Mouse (Mus musculus) thymus, adult 2 months (tissue): ENCODE results near the gene Laptm4a. TPM values are rescaled to one million over a fixed set of nuclear protein-coding genes. Genes with fewer than 3 reads are reported as not detected.

Experiments
- DNase-seq: peaks from one replicate; pipeline ENCODE4 v3.0.0; 2021
- H3K27ac ChIP-seq: fragments of 200-500 bp; 2 replicates; pipeline ENCODE4 v1.5.1; 2012; ENCODE audit warnings: low read length, control low read depth; ENCODE audit not compliant: control insufficient read depth, insufficient read depth
- H3K27me3 ChIP-seq: fragments of 200-500 bp; 2 replicates; pipeline ENCODE4 v1.6.1; 2012; ENCODE audit warnings: mild to moderate bottlenecking, low read length, moderate library complexity, mixed read lengths; ENCODE audit not compliant: control insufficient read depth, insufficient read depth
- H3K36me3 ChIP-seq: fragments of 200-500 bp; 2 replicates; pipeline ENCODE4 v1.6.1; 2012; ENCODE audit warnings: mild to moderate bottlenecking, low read length, moderate library complexity; ENCODE audit not compliant: control insufficient read depth, insufficient read depth
- H3K4me1 ChIP-seq: fragments of 200-500 bp; replicated peaks from 2 replicates; pipeline ENCODE4 v1.6.1; 2012; ENCODE audit warnings: low read length; ENCODE audit not compliant: control insufficient read depth, insufficient read depth
- H3K4me3 ChIP-seq: fragments of 200-500 bp; 2 replicates; pipeline ENCODE4 v1.5.1; 2012; ENCODE audit warnings: mild to moderate bottlenecking, low read length, control low read depth, moderate library complexity; ENCODE audit not compliant: control insufficient read depth, insufficient read depth
- CTCF ChIP-seq: fragments of 200-500 bp; IDR thresholded peaks from 2 replicates; pipeline ENCODE4 v1.5.1; 2012; ENCODE audit warnings: mild to moderate bottlenecking, control low read depth, low read length, moderate library complexity, borderline replicate concordance; ENCODE audit not compliant: control insufficient read depth, poor library complexity, insufficient read depth; ENCODE audit errors: extremely low read depth
- POLR2A ChIP-seq: fragments of 200-500 bp; IDR thresholded peaks from 2 replicates; pipeline ENCODE4 v1.6.1; 2012; ENCODE audit warnings: mild to moderate bottlenecking, low read length, control low read depth, moderate library complexity; ENCODE audit not compliant: control insufficient read depth, poor library complexity, insufficient read depth; ENCODE audit errors: extremely low read depth
- WGBS: fragments of 180-500 bp; shearing (Covaris S2); methylation state at CpG from one replicate; pipeline ENCODE4 v1.1.7; 2018; 5-methylcytosine and 5-hydroxymethylcytosine counted together
- polyA plus RNA-seq: library from polyadenylated mRNA; depleted of rRNA; stranded (reverse); fragments of >200 nt; gene quantifications from 2 replicates; pipeline ENCODE4 v1.2.3, GENCODE M21; 2012

Gene Laptm4a
- polyA plus RNA-seq, 1 experiment, result 138 TPM

GRCm38 (mm10) chr12:8939490-8939889, 18.0 kb downstream of the Laptm4a start:
- TF ChIP-seq POLR2A (no peak), CTCF (no peak)

GRCm38 (mm10) chr12:8940011-8941005, 18.8 kb downstream of the Laptm4a start:
- TF ChIP-seq CTCF (no peak), POLR2A (no peak)
- peaks cover 39% of the 10 kb centered on the region for H3K36me3 ChIP-seq
- no peaks in the 10 kb centered on the region for H3K4me1 ChIP-seq
- no peak for DNase-seq
- no peaks in the 10 kb centered on the region for H3K27me3 ChIP-seq
- H3K4me3 ChIP-seq, result no peak overlapping the region
- no peak overlapping the region for H3K27ac ChIP-seq
- 89% methylated on average over 12 of the region's 12 CpGs for WGBS

More at GRCm38 (mm10) chr12:8939490-8939889, 18.0 kb downstream of the Laptm4a start:
- Histone ChIP-seq H3K4me1 (no peaks in the 10 kb centered on the region), H3K36me3 (peaks cover 47% of the 10 kb centered on the region), H3K27me3 (no peaks in the 10 kb centered on the region), H3K27ac (no peak overlapping the region), H3K4me3 (no peak overlapping the region)
- WGBS, result 97% methylated on average over 4 of the region's 4 CpGs
- no peak for DNase-seq

GRCm38 (mm10) chr12:8941131-8941615, 19.7 kb downstream of the Laptm4a start:
- DNase-seq, result no peak
- TF ChIP-seq POLR2A (no peak), CTCF (no peak)
- no peaks in the 10 kb centered on the region for H3K27me3 ChIP-seq
- no peak overlapping the region for H3K4me3 ChIP-seq
- no peaks in the 10 kb centered on the region for H3K4me1 ChIP-seq
- WGBS, result 90% methylated on average over 4 of the region's 4 CpGs
- H3K27ac ChIP-seq, result no peak overlapping the region
- peaks cover 31% of the 10 kb centered on the region for H3K36me3 ChIP-seq

GRCm38 (mm10) chr12:8941699-8942392, 20.4 kb downstream of the Laptm4a start:
- no peak overlapping the region for H3K4me3 ChIP-seq
- no peak overlapping the region for H3K27ac ChIP-seq
- H3K4me1 ChIP-seq, result no peaks in the 10 kb centered on the region
- DNase-seq, result no peak
- peaks cover 24% of the 10 kb centered on the region for H3K36me3 ChIP-seq
- no peak for TF ChIP-seq CTCF
- TF ChIP-seq POLR2A, result no peak
- no peaks in the 10 kb centered on the region for H3K27me3 ChIP-seq
- WGBS, result 31% methylated on average over 4 of the region's 4 CpGs

- peaks cover 5% of the 10 kb centered on the region; the same call in 1 of the 2 replicates for H3K4me1 ChIP-seq
- H3K27ac ChIP-seq, result no peak overlapping the region
- DNase-seq, result no peak
- WGBS, result 29% methylated on average over 9 of the region's 9 CpGs
- no peak for TF ChIP-seq POLR2A
- TF ChIP-seq CTCF, result no peak
- no peaks in the 10 kb centered on the region; the same call in 1 of the 2 replicates for H3K27me3 ChIP-seq
- no peak overlapping the region for H3K4me3 ChIP-seq
- H3K36me3 ChIP-seq, result no peaks in the 10 kb centered on the region
Observed at GRCm38 (mm10) chr12:8947163-8947562, 25.7 kb downstream of the Laptm4a start.
